Mouse (Mus musculus): ENCODE data around the gene Gm5935. TPM values are rescaled to one million over a fixed set of nuclear protein-coding genes. Genes with fewer than 3 reads are reported as not detected.
"Not testable (repeated sequence)": the region's sequence is repeated elsewhere in the genome, so short reads cannot be mapped to it uniquely, and the experiment has no call there.

The Gm5935 gene
- polyA plus RNA-seq (2012; fragmentation: generic; extraction: Trizol): not detected

DNA sequence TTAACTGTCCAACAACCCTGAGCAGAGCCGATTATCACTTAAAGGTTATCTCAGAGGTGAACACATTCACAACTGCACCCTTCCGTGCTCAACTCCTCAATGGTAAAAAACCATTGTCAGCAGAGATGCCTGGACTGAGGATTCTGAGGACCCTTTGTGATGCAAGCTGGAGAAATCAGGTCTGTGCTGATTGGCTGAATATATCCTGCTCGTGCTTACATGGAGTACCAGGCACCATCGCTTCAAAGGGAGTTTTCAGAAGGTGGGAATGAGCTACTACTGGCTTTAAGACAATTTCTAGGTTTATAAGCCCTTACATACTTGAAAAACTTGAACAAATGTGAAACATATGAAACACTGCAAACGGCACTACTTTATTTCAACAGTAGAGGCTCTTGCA, at the start of gene Gm5935:
Gene Gm5935, minus strand, starts transcription at position 101 of the 400 bp plus-strand sequence.
- H3ac ChIP-seq (ENCODE audit: control insufficient read depth, insufficient read length); H3K4me2 ChIP-seq (ENCODE audit: low read depth); H3K27me3 ChIP-seq (ENCODE audit: control insufficient read depth, insufficient read depth, insufficient read length); H3K79me2 ChIP-seq (ENCODE audit: control insufficient read depth, insufficient read depth); H3K36me3 ChIP-seq (ENCODE audit: control insufficient read depth, insufficient read depth); H3K4me3 ChIP-seq: not testable (repeated sequence)

Other genes with a start within 250 kb of the Gm5935 start
- gene Gm4297, start 200.3 kb downstream of the Gm5935 start, polyA plus RNA-seq (2012; fragmentation: generic; extraction: Trizol): not detected

Data from myocyte (in vitro differentiated cells).